Mouse (Mus musculus): ENCODE measurements around the gene Amer2. TPM values are rescaled to one million over a fixed set of nuclear protein-coding genes. Genes with fewer than 3 reads are reported as not detected.

Amer2 gene
- polyA plus RNA-seq, 1 experiment from 2014 or later: 4.6 TPM

- H3K4me1 ChIP-seq (replicated peaks): peaks cover 6% of the 10 kb centered on the region; the same call in 1 of the 2 replicates
- H3K9ac ChIP-seq (replicated peaks): no peak overlapping the region; the same call in 1 of the 2 replicates
- H3K27ac ChIP-seq: no peak overlapping the region
- ATAC-seq (ENCODE audit: insufficient number of reproducible peaks, insufficient read depth, low FRiP score, low TSS enrichment, low read depth): 0 out of 2 replicates have a peak, but pooled peaks have one; percentile 17
- H3K9me3 ChIP-seq: no peaks in the 10 kb centered on the region
- no peaks in the 10 kb centered on the region for H3K36me3 ChIP-seq
- peaks cover 42% of the 10 kb centered on the region for H3K27me3 ChIP-seq
- H3K4me3 ChIP-seq (replicated peaks): peak overlapping the region; percentile 60
- 34% methylated on average over 10 of the region's 10 CpGs for WGBS
- peak overlapping the region; percentile 87 for H3K4me2 ChIP-seq
Measured at GRCm38 (mm10) chr14:60377546-60377945, 4.5 kb downstream of the Amer2 start.

DNA sequence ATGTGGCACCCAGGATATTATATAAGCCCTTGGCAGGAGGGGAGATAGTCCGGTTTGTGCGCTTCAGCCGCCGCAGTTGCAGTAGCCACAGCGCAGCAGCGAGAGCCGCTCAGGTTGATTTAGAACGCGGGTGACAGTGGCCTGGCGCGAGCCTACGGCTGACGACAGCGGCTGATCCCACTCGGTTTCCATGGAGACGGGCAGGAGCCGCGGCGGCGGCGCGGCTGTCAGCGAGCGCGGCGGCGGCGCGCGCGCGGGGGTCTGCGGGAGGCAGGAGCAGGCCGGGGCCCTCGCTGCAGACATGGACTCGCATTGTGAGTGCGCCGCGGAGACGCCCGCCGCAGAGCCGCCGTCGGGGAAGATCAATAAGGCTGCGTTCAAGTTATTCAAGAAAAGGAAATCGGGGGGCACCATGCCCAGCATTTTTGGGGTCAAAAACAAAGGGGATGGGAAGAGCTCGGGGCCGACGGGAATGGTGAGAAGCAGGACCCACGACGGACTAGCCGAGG is 5.1 kb downstream of the Amer2 start:
- Histone ChIP-seq H3K36me3 (no peaks in the 10 kb centered on the region), H3K4me2 (peak overlapping the region; percentile 87), H3K27ac (no peak overlapping the region), H3K4me1 (replicated peaks) (peaks cover 6% of the 10 kb centered on the region; the same call in 1 of the 2 replicates), H3K9ac (replicated peaks) (peak overlapping the region; percentile 73), H3K27me3 (peaks cover 42% of the 10 kb centered on the region), H3K9me3 (no peaks in the 10 kb centered on the region), H3K4me3 (replicated peaks) (peak overlapping the region; percentile 60)
- under 1% methylated on average over 53 of the region's 53 CpGs for WGBS
- peak; percentile 71; the same call in 1 of the 2 replicates for ATAC-seq (ENCODE audit: insufficient number of reproducible peaks, insufficient read depth, low FRiP score, low TSS enrichment, low read depth)

GRCm38 (mm10) chr14:60378566-60379322 is 5.7 kb downstream of the Amer2 start:
- 1% methylated on average over 77 of the region's 77 CpGs for WGBS
- Histone ChIP-seq H3K4me2 (peak overlapping the region; percentile 87), H3K4me3 (replicated peaks) (peak overlapping the region; percentile 60), H3K9ac (replicated peaks) (peak overlapping the region; percentile 73), H3K9me3 (no peaks in the 10 kb centered on the region), H3K27me3 (peaks cover 42% of the 10 kb centered on the region), H3K4me1 (replicated peaks) (peaks cover 6% of the 10 kb centered on the region; the same call in 1 of the 2 replicates), H3K27ac (no peak overlapping the region), H3K36me3 (no peaks in the 10 kb centered on the region)
- ATAC-seq (ENCODE audit: insufficient number of reproducible peaks, insufficient read depth, low FRiP score, low TSS enrichment, low read depth): peak; percentile 54; the same call in 1 of the 2 replicates

DNA sequence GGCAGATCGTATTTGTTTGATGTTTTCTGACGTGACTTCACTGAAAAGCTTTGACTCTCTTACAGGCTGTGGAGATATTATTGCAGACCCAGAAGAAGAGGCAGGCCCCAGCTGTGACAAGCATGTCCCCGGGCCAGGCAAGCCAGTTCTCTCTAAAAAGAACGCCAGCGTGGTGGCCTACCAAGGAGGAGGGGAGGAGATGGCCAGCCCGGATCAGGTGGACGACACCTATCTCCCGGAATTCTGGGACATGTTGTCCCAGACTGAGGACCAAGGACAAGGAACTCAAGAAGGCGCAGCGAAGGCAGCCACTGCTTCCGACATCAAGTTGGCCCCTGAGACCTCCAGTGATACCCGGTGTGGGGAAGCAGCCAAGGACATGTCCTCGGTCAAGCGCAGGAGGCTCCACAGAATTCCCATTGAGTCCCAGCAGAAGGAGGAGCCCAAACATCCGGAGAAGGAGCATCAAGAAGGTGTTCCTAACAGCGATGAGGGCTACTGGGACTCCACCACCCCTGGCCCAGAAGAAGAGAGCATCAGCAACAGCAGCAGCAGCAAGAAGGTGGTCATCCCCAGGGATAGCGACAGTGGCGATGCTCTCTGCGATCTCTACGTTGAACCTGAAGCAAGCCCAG is 6.4 kb downstream of the Amer2 start:
- Histone ChIP-seq H3K4me1 (replicated peaks) (peaks cover 6% of the 10 kb centered on the region; the same call in 1 of the 2 replicates), H3K9me3 (no peaks in the 10 kb centered on the region), H3K27me3 (peaks cover 42% of the 10 kb centered on the region), H3K27ac (no peak overlapping the region), H3K9ac (replicated peaks) (peak overlapping the region; percentile 73; the same call in 1 of the 2 replicates), H3K4me2 (peak overlapping the region; percentile 87), H3K4me3 (replicated peaks) (peak overlapping the region; percentile 60), H3K36me3 (no peaks in the 10 kb centered on the region)
- no peak for ATAC-seq (ENCODE audit: insufficient number of reproducible peaks, insufficient read depth, low FRiP score, low TSS enrichment, low read depth)
- WGBS: 54% methylated on average over 20 of the region's 20 CpGs

DNA sequence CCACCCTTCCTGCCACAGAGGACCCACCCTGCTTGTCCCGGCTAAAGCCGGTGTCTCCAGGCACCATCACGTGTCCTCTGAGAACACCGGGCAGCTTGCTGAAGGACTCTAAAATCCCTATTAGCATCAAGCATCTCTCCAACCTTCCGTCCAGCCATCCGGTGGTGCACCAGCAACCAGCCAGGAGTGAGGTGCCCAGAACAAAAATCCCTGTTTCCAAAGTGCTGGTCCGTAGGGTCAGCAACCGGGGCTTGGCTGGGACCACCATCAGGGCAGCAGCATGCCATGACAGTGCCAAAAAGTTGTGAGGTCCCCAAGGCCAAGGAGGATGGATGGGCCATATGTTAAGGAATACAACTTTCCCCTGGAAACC is 6.9 kb downstream of the Amer2 start:
- Histone ChIP-seq H3K36me3 (no peaks in the 10 kb centered on the region), H3K27ac (no peak overlapping the region), H3K4me1 (replicated peaks) (peaks cover 6% of the 10 kb centered on the region; the same call in 1 of the 2 replicates), H3K27me3 (peaks cover 42% of the 10 kb centered on the region), H3K4me3 (replicated peaks) (no peak overlapping the region), H3K9ac (replicated peaks) (no peak overlapping the region), H3K9me3 (no peaks in the 10 kb centered on the region), H3K4me2 (peak overlapping the region; percentile 87; the same call in 1 of the 2 replicates)
- 94% methylated on average over 8 of the region's 8 CpGs for WGBS
- no peak for ATAC-seq (ENCODE audit: insufficient number of reproducible peaks, insufficient read depth, low FRiP score, low TSS enrichment, low read depth)

DNA sequence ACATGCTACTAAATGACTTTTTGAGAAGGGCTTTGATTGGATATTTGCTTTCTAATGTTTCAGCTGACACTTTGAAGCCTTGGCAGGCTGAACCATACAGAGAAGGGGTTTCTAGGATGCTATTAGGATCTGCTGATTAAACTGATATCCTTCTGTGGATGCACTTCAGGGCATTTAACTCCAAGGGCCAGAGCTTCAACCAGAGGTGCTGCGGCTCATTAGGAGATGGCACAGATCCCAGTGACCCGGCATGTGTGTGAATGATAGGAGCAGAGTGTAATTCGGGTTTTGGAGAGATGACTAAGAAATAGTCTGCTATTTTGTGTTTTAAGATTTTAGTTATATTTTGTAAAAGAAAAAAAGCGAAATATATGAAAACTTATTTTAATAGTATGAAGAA is 8.6 kb downstream of the Amer2 start:
- WGBS: 88% methylated on average over 4 of the region's 4 CpGs
- Histone ChIP-seq H3K27me3 (peaks cover 34% of the 10 kb centered on the region), H3K9ac (replicated peaks) (no peak overlapping the region), H3K27ac (no peak overlapping the region), H3K4me1 (replicated peaks) (peaks cover 6% of the 10 kb centered on the region; the same call in 1 of the 2 replicates), H3K36me3 (no peaks in the 10 kb centered on the region), H3K9me3 (no peaks in the 10 kb centered on the region), H3K4me3 (replicated peaks) (no peak overlapping the region), H3K4me2 (no peak overlapping the region)
- no peak for ATAC-seq (ENCODE audit: insufficient number of reproducible peaks, insufficient read depth, low FRiP score, low TSS enrichment, low read depth)

DNA sequence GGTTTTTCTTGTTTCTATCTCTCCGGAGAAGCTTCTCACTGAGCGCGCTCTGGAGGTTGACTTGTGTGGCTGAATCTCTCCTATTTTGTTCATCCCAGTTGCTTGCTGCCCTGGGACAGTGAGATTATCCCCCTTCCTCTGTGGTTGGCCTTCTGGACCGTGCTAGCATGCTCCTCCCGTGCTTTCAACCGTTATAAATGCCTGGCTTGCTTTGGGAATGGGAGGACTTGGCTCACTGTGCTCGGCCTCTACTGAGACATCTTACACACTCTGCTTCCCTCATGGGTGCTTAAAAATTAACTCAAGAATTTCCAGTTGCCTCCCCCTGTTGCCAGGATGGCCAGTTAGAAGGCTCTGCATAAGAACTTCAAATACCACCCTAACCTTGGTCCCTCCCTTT is 10.8 kb downstream of the Amer2 start:
- no peaks in the 10 kb centered on the region for H3K4me1 ChIP-seq (replicated peaks)
- no peak overlapping the region for H3K9ac ChIP-seq (replicated peaks)
- H3K27me3 ChIP-seq: peaks cover 15% of the 10 kb centered on the region
- no peak overlapping the region for H3K4me2 ChIP-seq
- WGBS: 86% methylated on average over 7 of the region's 7 CpGs
- ATAC-seq (ENCODE audit: insufficient number of reproducible peaks, insufficient read depth, low FRiP score, low TSS enrichment, low read depth): no peak
- no peaks in the 10 kb centered on the region for H3K9me3 ChIP-seq
- H3K4me3 ChIP-seq (replicated peaks): no peak overlapping the region
- H3K36me3 ChIP-seq: no peaks in the 10 kb centered on the region
- no peak overlapping the region for H3K27ac ChIP-seq

DNA sequence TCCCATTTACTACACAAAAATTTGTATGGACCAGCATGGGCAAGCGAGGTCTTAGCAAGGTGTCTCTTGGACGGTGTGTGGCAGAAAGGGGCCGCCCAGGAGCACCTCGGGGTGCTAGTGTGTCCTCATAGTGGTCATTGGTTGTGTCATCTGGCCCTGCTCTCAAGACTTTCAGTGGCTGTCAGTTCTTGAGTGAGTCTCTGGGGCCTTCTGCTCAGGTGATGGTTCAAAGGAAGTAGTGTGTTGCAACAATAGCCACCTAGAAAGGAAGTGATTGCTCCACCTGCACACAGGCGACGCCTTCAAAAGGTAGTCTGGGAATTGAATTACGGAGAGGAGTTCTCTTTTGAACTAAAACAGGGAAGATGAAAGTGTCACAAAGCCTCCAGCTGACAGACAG is 11.2 kb downstream of the Amer2 start:
- Histone ChIP-seq H3K27ac (no peak overlapping the region), H3K36me3 (no peaks in the 10 kb centered on the region), H3K4me3 (replicated peaks) (no peak overlapping the region), H3K4me2 (no peak overlapping the region), H3K9ac (replicated peaks) (no peak overlapping the region), H3K9me3 (no peaks in the 10 kb centered on the region), H3K27me3 (peaks cover 11% of the 10 kb centered on the region), H3K4me1 (replicated peaks) (no peaks in the 10 kb centered on the region)
- WGBS: 87% methylated on average over 7 of the region's 7 CpGs
- ATAC-seq (ENCODE audit: insufficient number of reproducible peaks, insufficient read depth, low FRiP score, low TSS enrichment, low read depth): no peak

DNA sequence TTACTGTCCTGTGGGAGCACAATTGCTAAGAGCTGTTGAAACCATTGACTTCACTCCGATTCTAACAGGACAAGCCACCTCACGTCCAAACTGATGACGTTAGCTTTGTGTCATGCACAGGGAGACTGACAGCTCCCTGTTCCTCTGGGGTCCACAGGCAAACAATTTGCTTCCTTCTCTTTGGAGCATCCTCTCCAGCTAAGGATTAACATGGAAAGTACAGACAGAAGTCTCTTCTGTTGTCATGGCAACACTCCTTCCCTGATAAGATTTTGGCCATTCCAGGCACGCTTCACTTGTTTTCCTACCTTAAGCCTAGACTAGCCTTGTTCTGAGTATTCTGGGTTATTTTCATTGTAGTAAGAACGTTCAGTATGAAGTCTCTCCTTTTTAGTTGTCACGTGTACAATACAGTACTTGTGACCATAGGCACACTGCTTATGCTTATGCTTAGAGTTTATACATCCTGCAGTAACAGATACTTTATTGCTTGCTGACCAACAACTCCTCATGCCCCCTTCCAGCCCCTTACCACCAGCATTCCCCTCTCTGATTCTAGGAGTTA is 12.1 kb downstream of the Amer2 start:
- no peak overlapping the region for H3K9ac ChIP-seq (replicated peaks)
- 70% methylated on average over 6 of the region's 6 CpGs for WGBS
- no peak for ATAC-seq (ENCODE audit: insufficient number of reproducible peaks, insufficient read depth, low FRiP score, low TSS enrichment, low read depth)
- no peaks in the 10 kb centered on the region for H3K36me3 ChIP-seq
- H3K27ac ChIP-seq: no peak overlapping the region
- H3K4me3 ChIP-seq (replicated peaks): no peak overlapping the region
- H3K4me1 ChIP-seq (replicated peaks): no peaks in the 10 kb centered on the region
- no peaks in the 10 kb centered on the region for H3K9me3 ChIP-seq
- H3K27me3 ChIP-seq: peaks cover 2% of the 10 kb centered on the region
- no peak overlapping the region for H3K4me2 ChIP-seq

- H3K36me3 ChIP-seq: no peaks in the 10 kb centered on the region
- no peak overlapping the region for H3K9ac ChIP-seq (replicated peaks)
- H3K9me3 ChIP-seq: no peaks in the 10 kb centered on the region
- no peaks in the 10 kb centered on the region for H3K27me3 ChIP-seq
- WGBS: 72% methylated on average over 6 of the region's 6 CpGs
- H3K4me1 ChIP-seq (replicated peaks): no peaks in the 10 kb centered on the region
- no peak overlapping the region for H3K27ac ChIP-seq
- no peak overlapping the region for H3K4me2 ChIP-seq
- no peak for ATAC-seq (ENCODE audit: insufficient number of reproducible peaks, insufficient read depth, low FRiP score, low TSS enrichment, low read depth)
- no peak overlapping the region for H3K4me3 ChIP-seq (replicated peaks)
Measured at GRCm38 (mm10) chr14:60386591-60387501, 13.8 kb downstream of the Amer2 start.

Measured in limb, embryonic 12.5 days (tissue).